Mouse (Mus musculus) heart, postnatal 0 days (tissue): ENCODE data around the gene Ddx1. TPM values are rescaled to one million over a fixed set of nuclear protein-coding genes. Genes with fewer than 3 reads are reported as not detected.

ENCODE experiments used
- ATAC-seq: fragments of 200-750 bp; cut with Nextera tagmentation; 2 replicates; pipeline ENCODE4 v1.8.0; 2017; ENCODE audit warnings: low read depth, moderate number of reproducible peaks, moderate library complexity; ENCODE audit not compliant: insufficient read depth
- DNase-seq: peaks from one replicate; pipeline ENCODE4 v3.0.0-alpha.2; 2016; ENCODE audit warnings: low spot score
- H3K27ac ChIP-seq: fragments of 300-500 bp; sonication (generic); 2 replicates; pipeline ENCODE4 v1.5.1; 2014; ENCODE audit warnings: low read depth, mild to moderate bottlenecking
- H3K27me3 ChIP-seq: fragments of 300-500 bp; sonication (generic); 2 replicates; pipeline ENCODE4 v1.6.1; 2014; ENCODE audit warnings: low read length, mixed read lengths; ENCODE audit not compliant: control insufficient read depth, insufficient read depth
- H3K36me3 ChIP-seq: fragments of 300-500 bp; sonication (generic); replicated peaks from 2 replicates; pipeline ENCODE4 v1.6.1; 2014; ENCODE audit warnings: low read length, mixed read lengths; ENCODE audit not compliant: control insufficient read depth, insufficient read depth
- H3K4me1 ChIP-seq: fragments of 300-500 bp; sonication (generic); 2 replicates; pipeline ENCODE4 v1.6.1; 2014; ENCODE audit warnings: antibody characterized with exemption; ENCODE audit not compliant: control insufficient read depth, insufficient read depth
- H3K4me2 ChIP-seq: fragments of 300-500 bp; sonication (generic); 2 replicates; pipeline ENCODE4 v1.6.1; 2014; ENCODE audit warnings: low read depth, mild to moderate bottlenecking, low read length, moderate library complexity
- H3K4me3 ChIP-seq: fragments of 300-500 bp; sonication (generic); 2 replicates; pipeline ENCODE4 v1.5.1; 2014; ENCODE audit warnings: low read depth, low read length
- H3K9ac ChIP-seq: fragments of 300-500 bp; sonication (generic); replicated peaks from 2 replicates; pipeline ENCODE4 v1.6.1; 2014; ENCODE audit warnings: low read depth, low read length, mixed read lengths
- H3K9me3 ChIP-seq: fragments of 300-500 bp; sonication (generic); replicated peaks from 2 replicates; pipeline ENCODE4 v1.6.1; 2016; ENCODE audit warnings: low read length; ENCODE audit not compliant: control insufficient read depth
- CTCF ChIP-seq: IDR thresholded peaks from 2 replicates; pipeline ENCODE4 v1.5.1; 2016; ENCODE audit warnings: antibody characterized with exemption, control low read depth, low read depth
- EP300 ChIP-seq: IDR thresholded peaks from 2 replicates; pipeline ENCODE4 v1.6.1; 2016; ENCODE audit warnings: antibody characterized with exemption, low read depth
- WGBS: fragments of 180-500 bp; shearing (Covaris S2); extraction: QIAGEN DNeasy Blood & Tissue Kit; methylation state at CpG from one replicate; pipeline ENCODE4 v1.1.7; 2014; 5-methylcytosine and 5-hydroxymethylcytosine counted together
- polyA plus RNA-seq: library from polyadenylated mRNA; unstranded; fragments of >200 nt; fragmentation: Nextera tagmentation; extraction: Ambion mirVana; gene quantifications from 2 replicates; pipeline ENCODE4 v1.2.1, GENCODE M21; 2015
- total RNA-seq: library from RNA; depleted of rRNA; stranded (reverse); fragments of >200 nt; gene quantifications from 2 replicates; pipeline ENCODE4 v1.2.3, GENCODE M21; 2014; ENCODE audit warnings: low replicate concordance

The Ddx1 gene
- total and polyA plus RNA-seq, 2 experiments from 2014 or later: 33.7 to 62.6 TPM

DNA sequence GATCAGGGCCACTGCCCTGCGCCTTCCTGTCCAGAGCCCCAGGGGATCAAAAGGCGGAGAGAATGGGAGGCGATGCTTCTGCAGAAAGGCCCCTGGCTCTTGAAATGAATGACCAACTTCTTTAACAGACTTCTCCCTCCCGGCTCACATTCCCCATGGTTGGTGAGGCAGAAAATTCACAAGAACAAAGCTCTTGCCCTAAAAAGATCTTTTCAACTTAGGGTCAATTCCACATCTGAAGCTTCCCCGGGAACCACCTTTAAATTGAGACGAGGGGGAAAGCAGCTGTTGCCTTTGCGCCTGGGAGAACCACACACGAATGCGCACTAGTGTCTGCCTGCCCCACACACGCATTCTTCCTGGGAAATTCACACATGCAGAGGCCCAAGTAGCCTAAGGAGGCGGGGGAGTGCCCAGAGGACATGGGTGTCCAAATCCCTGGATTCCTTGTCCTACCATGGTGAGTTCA, 40.0 kb downstream of the Ddx1 start:
- Histone ChIP-seq H3K4me3 (no peak overlapping the region), H3K36me3 (no peaks in the 10 kb centered on the region), H3K9me3 (no peaks in the 10 kb centered on the region), H3K4me2 (no peak overlapping the region), H3K27ac (no peak overlapping the region), H3K27me3 (no peaks in the 10 kb centered on the region), H3K4me1 (peaks cover 16% of the 10 kb centered on the region), H3K9ac (no peak overlapping the region)
- WGBS: 73% methylated on average over 11 of the region's 11 CpGs
- ATAC-seq (no peak), DNase-seq (no peak)
- TF ChIP-seq CTCF: no peak
- TF ChIP-seq EP300: no peak

DNA sequence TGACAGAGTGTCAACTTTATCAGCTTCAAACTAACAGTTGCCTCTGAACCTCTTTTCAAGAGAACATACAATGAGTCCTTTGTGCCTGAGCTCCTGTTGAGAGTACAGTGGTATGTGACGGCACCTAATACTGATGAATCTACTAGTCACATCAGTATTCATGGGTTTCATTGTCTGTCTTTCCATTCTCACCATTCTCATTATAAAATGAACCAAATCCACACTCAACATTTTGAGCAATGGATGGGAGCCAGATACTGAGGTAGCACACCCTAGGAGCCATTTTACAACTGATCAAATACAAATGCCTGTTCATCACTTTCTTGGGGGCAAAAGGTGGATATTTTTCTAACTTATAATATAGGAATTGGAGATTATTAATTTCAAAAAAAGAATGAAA, 40.5 kb downstream of the Ddx1 start:
- WGBS: 40% methylated on average over 1 of the region's 1 CpGs
- DNase-seq (no peak), ATAC-seq (no peak)
- Histone ChIP-seq H3K9me3 (no peaks in the 10 kb centered on the region), H3K9ac (no peak overlapping the region), H3K4me2 (no peak overlapping the region), H3K36me3 (no peaks in the 10 kb centered on the region), H3K4me1 (peaks cover 16% of the 10 kb centered on the region), H3K4me3 (no peak overlapping the region), H3K27me3 (no peaks in the 10 kb centered on the region), H3K27ac (no peak overlapping the region)
- TF ChIP-seq EP300: no peak
- TF ChIP-seq CTCF: no peak

DNA sequence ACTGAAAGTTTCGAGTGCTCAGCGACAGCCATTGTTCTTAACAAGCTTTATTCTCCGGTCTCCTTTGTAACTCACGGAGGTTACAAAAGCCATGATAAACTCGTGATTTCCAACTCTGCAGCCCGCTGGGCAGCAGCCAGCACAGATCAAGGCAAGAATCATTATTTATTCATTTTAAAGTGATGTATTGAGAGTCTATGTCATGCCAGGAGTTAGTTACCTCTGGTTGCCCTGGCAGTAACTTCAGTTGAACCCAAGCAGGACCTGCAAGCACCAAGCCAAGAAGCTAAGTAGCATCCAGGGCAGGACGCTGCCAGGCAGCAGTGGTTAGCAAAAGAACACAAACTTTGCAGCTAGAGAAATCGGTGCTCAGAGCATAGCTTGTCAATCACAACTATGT, 41.9 kb downstream of the Ddx1 start:
- WGBS: 60% methylated on average over 8 of the region's 8 CpGs
- H3K27ac ChIP-seq: no peak overlapping the region
- ATAC-seq (no peak), DNase-seq (no peak)
- no peak overlapping the region for H3K4me3 ChIP-seq
- no peak for TF ChIP-seq EP300
- TF ChIP-seq CTCF: no peak
- no peak overlapping the region for H3K4me2 ChIP-seq
- no peaks in the 10 kb centered on the region for H3K27me3 ChIP-seq
- no peaks in the 10 kb centered on the region for H3K9me3 ChIP-seq
- H3K9ac ChIP-seq: no peak overlapping the region
- H3K4me1 ChIP-seq: peaks cover 9% of the 10 kb centered on the region
- H3K36me3 ChIP-seq: no peaks in the 10 kb centered on the region

DNA sequence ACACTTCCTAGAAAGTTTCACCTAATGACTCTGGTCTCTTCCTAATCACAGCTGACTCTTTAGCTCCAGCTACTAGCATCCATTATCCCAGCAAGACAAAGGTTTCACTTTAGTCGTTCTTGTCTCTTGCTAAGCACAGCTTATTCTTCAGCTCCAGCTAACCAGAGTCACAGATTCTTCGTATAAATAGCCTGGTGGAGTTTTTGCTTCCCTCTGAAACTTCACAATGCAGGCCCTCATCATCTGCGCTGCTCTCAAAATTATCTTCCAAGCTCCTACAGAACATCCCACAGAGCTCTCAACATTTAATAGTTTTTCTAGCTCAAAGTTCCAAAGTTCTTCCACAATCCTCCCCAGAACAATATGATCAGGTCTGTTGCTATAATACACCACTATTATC, 43.3 kb downstream of the Ddx1 start:
- DNase-seq: no peak
- Histone ChIP-seq H3K9me3 (no peaks in the 10 kb centered on the region), H3K27ac (no peak overlapping the region), H3K27me3 (no peaks in the 10 kb centered on the region), H3K4me3 (no peak overlapping the region), H3K4me2 (no peak overlapping the region), H3K36me3 (no peaks in the 10 kb centered on the region), H3K9ac (no peak overlapping the region), H3K4me1 (no peaks in the 10 kb centered on the region; the same call in 1 of the 2 replicates)
- TF ChIP-seq CTCF (no peak), EP300 (no peak)
- no peak for ATAC-seq
- 77% methylated on average over 3 of the region's 3 CpGs for WGBS

DNA sequence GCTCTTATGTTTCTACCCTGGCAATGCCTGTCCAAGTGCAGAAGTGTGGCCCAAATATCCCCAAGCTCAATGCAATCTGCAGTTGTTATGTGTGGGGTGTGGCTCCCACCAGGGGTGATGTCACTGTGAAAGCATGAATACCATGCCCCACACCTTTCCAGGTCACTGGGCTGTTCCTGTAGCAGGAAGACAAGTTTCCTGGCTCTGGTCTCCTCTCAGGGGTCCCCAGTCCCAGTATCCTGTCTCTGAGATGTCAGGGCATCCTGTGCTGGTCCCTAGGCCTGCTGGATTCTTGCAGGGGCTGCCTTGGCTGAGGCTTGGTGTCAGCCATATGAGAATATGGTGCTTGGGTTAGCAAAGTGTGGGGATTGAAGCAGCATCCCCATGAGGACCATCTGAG, 46.7 kb downstream of the Ddx1 start:
- DNase-seq: no peak
- Histone ChIP-seq H3K27ac (no peak overlapping the region), H3K4me3 (no peak overlapping the region), H3K4me2 (no peak overlapping the region), H3K9me3 (no peaks in the 10 kb centered on the region), H3K9ac (no peak overlapping the region), H3K27me3 (no peaks in the 10 kb centered on the region), H3K36me3 (no peaks in the 10 kb centered on the region), H3K4me1 (no peaks in the 10 kb centered on the region; the same call in 1 of the 2 replicates)
- ATAC-seq: 0 out of 2 replicates have a peak, but pooled peaks have one; percentile 33
- TF ChIP-seq EP300: no peak
- TF ChIP-seq CTCF: no peak

DNA sequence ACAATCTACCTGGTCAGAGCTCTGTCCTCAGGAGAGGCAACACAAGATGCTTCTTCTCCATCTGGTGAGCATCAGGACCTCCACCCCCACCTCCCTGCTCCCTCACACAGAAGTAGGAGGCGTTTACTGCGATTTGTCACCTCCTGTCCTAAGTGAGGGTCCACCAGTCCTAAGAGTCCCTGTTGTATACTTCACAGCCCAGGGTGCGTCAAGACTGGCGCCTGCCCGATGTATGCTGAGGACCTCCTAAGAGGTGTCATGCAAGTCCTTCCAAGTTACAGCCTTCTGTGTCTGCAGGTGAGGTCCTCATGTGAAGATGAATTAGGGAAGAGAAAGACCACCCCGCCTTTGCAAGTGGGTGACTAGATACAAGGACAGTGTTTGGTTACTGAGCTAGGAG, 48.4 kb downstream of the Ddx1 start:
- DNase-seq (no peak), ATAC-seq (no peak)
- Histone ChIP-seq H3K27ac (no peak overlapping the region), H3K4me3 (no peak overlapping the region), H3K9me3 (no peaks in the 10 kb centered on the region), H3K36me3 (no peaks in the 10 kb centered on the region), H3K4me1 (no peaks in the 10 kb centered on the region; the same call in 1 of the 2 replicates), H3K4me2 (no peak overlapping the region), H3K9ac (no peak overlapping the region), H3K27me3 (no peaks in the 10 kb centered on the region)
- 81% methylated on average over 6 of the region's 6 CpGs for WGBS
- TF ChIP-seq CTCF: no peak
- TF ChIP-seq EP300: no peak
